Mouse (Mus musculus): Measurements from ENCODE around the gene Cort. TPM values are rescaled to one million over a fixed set of nuclear protein-coding genes. Genes with fewer than 3 reads are reported as not detected.
A peak's percentile ranks its signal among the peaks of the same experiment; 100 is the strongest.

Gene Cort
- polyA plus RNA-seq, 1 experiment from 2014 or later = 0.23 TPM

DNA sequence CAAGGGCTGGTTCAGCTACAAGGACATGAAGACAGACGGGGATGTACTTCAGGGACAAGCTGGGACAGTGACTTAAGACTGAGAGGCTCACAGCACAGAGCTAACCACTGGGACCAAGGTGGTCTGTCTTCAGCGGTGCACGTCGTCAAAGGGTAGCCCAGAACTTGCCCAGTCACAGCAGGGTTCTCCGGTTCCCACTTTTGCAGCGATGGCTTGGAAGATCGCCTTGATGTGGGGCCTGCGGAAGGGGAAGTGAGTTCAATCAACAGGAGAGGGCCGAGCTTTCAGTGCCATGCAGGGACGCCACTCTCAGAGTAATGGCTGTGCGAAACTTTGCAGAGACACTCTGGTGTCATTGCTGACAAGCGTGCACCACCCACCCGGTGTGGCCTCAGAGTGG, 33.3 kb upstream of the Cort start:
- peaks cover 6% of the 10 kb centered on the region for H3K4me1 ChIP-seq
- no peak overlapping the region for H3K4me3 ChIP-seq
- DNase-seq (ENCODE audit: low spot score) = no peak
- H3K9me3 ChIP-seq (replicated peaks) = no peaks in the 10 kb centered on the region
- peaks cover 99% of the 10 kb centered on the region for H3K36me3 ChIP-seq
- H3K27me3 ChIP-seq (ENCODE audit: low read depth, poor library complexity, severe bottlenecking) = no peaks in the 10 kb centered on the region
- WGBS = 91% methylated on average over 13 of the region's 13 CpGs
- H3K27ac ChIP-seq = no peak overlapping the region

DNA sequence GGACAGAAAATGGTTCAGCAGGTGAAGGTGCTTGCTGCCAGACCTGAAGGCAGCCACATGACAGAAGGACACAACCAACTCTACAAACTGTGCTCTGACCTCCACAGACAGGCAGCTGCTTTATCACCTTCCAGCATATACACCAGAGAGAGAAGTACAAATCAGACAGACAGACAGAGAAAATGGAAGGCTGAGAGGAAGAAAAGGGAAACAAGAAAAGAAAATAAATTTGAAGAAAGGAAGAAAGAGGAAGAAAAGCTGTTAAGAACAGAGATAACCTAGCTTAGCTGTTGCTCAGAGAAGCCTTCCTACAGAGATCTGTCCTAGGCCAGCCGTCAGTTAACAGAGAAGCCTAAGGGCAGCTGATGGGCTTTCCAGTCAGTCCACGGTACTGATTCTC, 32.6 kb upstream of the Cort start:
- peaks cover 100% of the 10 kb centered on the region for H3K36me3 ChIP-seq
- no peak overlapping the region for H3K27ac ChIP-seq
- no peak overlapping the region for H3K4me3 ChIP-seq
- H3K4me1 ChIP-seq = peaks cover 5% of the 10 kb centered on the region; the same call in 1 of the 2 replicates
- H3K9me3 ChIP-seq (replicated peaks) = no peaks in the 10 kb centered on the region
- WGBS = 92% methylated on average over 2 of the region's 2 CpGs
- no peak for DNase-seq (ENCODE audit: low spot score)
- H3K27me3 ChIP-seq (ENCODE audit: low read depth, poor library complexity, severe bottlenecking) = no peaks in the 10 kb centered on the region

DNA sequence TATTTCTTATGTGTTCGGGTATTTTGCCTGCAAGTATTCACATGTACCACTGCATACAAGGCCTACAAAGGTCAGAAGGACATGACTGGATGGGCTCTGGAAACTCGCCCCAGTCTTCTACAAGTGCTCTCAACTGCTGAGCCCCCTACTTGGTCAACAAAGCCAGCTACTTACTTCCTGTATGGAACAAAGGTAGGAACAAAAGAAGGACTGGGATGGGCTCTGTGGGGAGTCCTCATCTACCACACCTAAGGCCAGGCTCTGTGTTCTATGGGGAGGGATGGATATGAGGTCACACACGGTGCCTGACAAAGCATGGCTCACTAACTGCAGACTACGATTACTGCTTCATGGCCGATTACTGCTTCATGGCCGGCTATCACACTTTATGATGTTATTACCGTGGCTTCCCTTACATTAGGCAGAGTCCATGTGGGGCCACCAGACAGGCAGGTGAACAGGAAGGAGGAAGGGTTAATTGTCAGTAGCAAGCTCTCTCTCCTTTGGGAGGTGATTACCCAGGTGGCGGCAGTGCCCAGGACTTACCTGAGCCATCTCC, 30.9 kb upstream of the Cort start:
- H3K27me3 ChIP-seq (ENCODE audit: low read depth, poor library complexity, severe bottlenecking) = no peaks in the 10 kb centered on the region
- no peaks in the 10 kb centered on the region for H3K4me1 ChIP-seq
- no peak overlapping the region for H3K27ac ChIP-seq
- 92% methylated on average over 8 of the region's 8 CpGs for WGBS
- H3K9me3 ChIP-seq (replicated peaks) = no peaks in the 10 kb centered on the region
- H3K36me3 ChIP-seq = peaks cover 100% of the 10 kb centered on the region
- no peak overlapping the region for H3K4me3 ChIP-seq
- DNase-seq (ENCODE audit: low spot score) = no peak

DNA sequence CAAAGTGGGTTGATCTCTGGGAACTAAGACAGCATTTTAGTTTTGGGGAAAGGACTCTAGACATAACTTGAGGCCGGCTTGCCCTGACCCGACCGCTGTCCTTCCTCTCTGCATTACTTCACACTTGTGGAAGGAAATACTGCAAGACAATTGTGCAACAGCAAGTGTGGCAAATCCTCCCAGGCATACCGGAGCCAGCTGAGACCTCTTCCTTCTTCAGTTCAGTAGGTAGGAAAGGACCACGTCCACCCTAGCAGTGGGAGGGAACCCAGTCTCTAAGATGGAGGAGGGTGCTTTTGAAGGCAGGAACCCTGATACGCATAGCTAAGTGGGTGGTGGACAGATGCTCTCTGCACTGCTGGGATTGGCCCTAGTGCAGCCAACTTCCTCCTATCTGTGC, 29.1 kb upstream of the Cort start:
- peaks cover 100% of the 10 kb centered on the region for H3K36me3 ChIP-seq
- DNase-seq (ENCODE audit: low spot score) = no peak
- no peaks in the 10 kb centered on the region for H3K27me3 ChIP-seq (ENCODE audit: low read depth, poor library complexity, severe bottlenecking)
- H3K9me3 ChIP-seq (replicated peaks) = no peaks in the 10 kb centered on the region
- H3K27ac ChIP-seq = no peak overlapping the region
- 92% methylated on average over 6 of the region's 6 CpGs for WGBS
- no peaks in the 10 kb centered on the region for H3K4me1 ChIP-seq
- no peak overlapping the region for H3K4me3 ChIP-seq

DNA sequence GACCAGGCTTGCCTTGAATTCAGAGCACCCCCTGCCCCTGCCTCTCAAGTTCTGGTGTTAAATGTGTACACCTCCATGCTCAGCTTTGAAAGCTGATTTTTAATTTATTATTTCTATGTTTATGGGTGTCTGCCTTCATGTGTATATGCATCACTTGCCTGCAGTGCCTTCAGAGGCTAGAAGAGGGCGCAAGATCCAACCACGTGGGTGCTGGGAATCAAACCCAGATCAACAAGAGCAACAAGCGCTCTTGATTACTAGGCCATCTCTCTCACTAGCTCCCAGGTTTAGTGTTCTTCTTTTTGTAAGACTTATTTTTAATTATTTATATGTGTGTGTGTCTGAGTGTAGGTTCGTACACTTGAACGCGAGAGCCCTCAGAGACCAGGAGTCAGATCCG, 28.3 kb upstream of the Cort start:
- Histone ChIP-seq H3K36me3 (peaks cover 100% of the 10 kb centered on the region), H3K4me3 (no peak overlapping the region), H3K4me1 (no peaks in the 10 kb centered on the region), H3K27me3 (ENCODE audit: low read depth, poor library complexity, severe bottlenecking) (no peaks in the 10 kb centered on the region), H3K9me3 (replicated peaks) (no peaks in the 10 kb centered on the region), H3K27ac (no peak overlapping the region)
- no peak for DNase-seq (ENCODE audit: low spot score)
- WGBS = 97% methylated on average over 7 of the region's 7 CpGs

DNA sequence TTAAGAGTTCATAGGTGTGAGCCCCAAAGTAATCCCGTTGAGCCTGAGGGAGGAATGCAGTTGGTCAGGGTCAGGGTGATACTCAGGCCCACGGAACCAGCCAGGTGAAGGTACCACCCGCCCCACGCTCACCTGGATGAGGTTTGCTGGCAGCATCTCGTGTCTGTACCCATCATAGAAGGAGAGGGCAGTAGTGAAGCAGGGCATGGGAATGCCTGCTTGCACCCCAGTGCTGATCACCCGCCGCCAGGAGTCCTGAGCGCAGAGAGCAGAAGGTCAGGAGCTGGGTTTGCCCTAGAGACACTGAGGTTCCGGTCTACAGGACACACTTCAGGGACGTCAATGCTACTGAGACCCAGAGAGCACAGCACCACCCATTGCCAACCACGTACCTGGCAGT, 24.2 kb upstream of the Cort start:
- Histone ChIP-seq H3K9me3 (replicated peaks) (no peaks in the 10 kb centered on the region), H3K4me3 (no peak overlapping the region), H3K36me3 (peaks cover 68% of the 10 kb centered on the region), H3K4me1 (peaks cover 13% of the 10 kb centered on the region), H3K27me3 (ENCODE audit: low read depth, poor library complexity, severe bottlenecking) (no peaks in the 10 kb centered on the region), H3K27ac (no peak overlapping the region)
- 96% methylated on average over 11 of the region's 11 CpGs for WGBS
- DNase-seq (ENCODE audit: low spot score) = no peak

DNA sequence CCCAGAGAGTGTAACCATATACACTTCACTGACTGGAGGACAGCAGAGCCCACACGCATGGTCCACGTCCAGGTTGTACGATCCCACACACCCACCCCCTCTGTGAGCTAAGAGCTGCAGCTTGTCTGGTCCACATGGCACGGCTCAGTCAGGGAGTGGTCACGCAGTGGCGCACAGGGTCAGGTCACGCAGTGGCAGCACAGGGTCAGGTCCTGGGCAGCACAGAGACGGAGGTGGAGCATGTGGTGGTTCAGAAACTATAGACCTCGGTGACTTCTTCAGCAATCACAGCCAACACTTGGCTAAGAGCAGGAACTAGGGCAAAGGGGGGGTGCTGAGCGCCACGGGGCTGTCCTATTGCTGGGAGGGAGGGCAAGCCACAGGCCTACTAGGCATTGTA, 23.7 kb upstream of the Cort start:
- WGBS = 86% methylated on average over 11 of the region's 11 CpGs
- H3K4me1 ChIP-seq = peaks cover 13% of the 10 kb centered on the region
- peaks cover 63% of the 10 kb centered on the region for H3K36me3 ChIP-seq
- no peaks in the 10 kb centered on the region for H3K9me3 ChIP-seq (replicated peaks)
- H3K27me3 ChIP-seq (ENCODE audit: low read depth, poor library complexity, severe bottlenecking) = no peaks in the 10 kb centered on the region
- no peak for DNase-seq (ENCODE audit: low spot score)
- no peak overlapping the region for H3K27ac ChIP-seq
- no peak overlapping the region for H3K4me3 ChIP-seq

DNA sequence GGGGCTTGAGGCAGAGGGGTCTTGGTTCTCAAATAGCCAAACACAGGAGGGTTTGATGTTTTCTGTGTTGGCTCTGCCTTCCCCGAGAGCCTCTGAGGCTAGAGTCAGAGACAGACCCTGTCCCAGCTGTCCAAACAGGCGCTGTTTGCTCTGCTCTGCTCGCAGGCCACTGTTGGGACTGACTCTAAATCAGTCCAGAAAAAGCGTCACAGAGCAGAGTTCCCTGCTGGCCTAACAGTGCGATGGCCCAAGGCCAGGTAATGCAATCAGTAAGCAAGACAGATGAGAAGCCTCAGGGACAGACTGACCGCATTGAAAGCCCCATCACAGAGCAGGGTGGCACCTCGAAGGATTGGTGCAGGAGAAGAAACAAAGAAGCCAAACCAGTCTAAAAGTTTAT, 23.0 kb upstream of the Cort start:
- no peaks in the 10 kb centered on the region for H3K9me3 ChIP-seq (replicated peaks)
- no peak overlapping the region for H3K4me3 ChIP-seq
- no peak for DNase-seq (ENCODE audit: low spot score)
- no peaks in the 10 kb centered on the region for H3K27me3 ChIP-seq (ENCODE audit: low read depth, poor library complexity, severe bottlenecking)
- 85% methylated on average over 7 of the region's 7 CpGs for WGBS
- H3K4me1 ChIP-seq = peaks cover 13% of the 10 kb centered on the region
- H3K36me3 ChIP-seq = peaks cover 57% of the 10 kb centered on the region
- no peak overlapping the region for H3K27ac ChIP-seq

DNA sequence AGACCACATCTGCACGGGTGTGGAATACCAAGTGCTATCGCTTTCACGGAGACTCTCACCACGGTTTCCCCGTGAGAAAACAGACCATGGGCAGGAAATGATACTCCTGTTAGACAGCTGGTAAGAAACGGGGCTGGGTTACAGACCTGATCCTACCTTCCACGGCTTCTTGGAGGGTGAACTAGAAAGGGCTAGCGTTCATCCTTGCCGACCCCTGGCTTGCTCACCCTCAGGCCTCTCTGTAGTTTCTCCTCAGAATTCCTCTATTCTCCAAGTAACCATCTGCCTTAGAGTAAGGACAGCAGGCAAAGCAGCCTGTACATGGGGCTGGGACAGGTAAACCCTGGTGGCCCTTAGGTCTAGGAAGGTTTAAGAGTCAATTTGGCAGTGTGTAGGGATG, 22.6 kb upstream of the Cort start:
- 89% methylated on average over 9 of the region's 9 CpGs for WGBS
- DNase-seq (ENCODE audit: low spot score) = no peak
- H3K4me1 ChIP-seq = peaks cover 13% of the 10 kb centered on the region
- H3K4me3 ChIP-seq = no peak overlapping the region
- H3K9me3 ChIP-seq (replicated peaks) = no peaks in the 10 kb centered on the region
- H3K36me3 ChIP-seq = peaks cover 53% of the 10 kb centered on the region
- H3K27me3 ChIP-seq (ENCODE audit: low read depth, poor library complexity, severe bottlenecking) = no peaks in the 10 kb centered on the region
- H3K27ac ChIP-seq = no peak overlapping the region

DNA sequence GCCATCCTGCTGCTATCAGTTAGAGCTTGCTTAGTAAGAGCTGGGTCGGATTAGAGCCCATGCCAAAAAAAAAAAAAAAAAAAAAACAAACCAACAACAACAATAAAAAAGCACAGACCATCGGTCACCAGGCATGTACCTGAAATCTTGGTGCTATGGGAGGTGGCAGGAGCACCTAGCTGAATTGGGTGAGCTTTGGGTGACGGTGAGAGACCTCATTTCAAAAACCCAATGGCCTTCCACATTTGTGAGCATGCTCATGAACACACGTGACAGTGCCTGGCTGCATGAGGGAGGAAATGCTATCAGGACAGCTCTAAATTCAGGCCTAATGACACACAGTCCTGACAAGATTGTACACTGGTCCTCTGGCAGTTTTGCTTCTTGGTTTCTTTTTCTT, 21.5 kb upstream of the Cort start:
- peaks cover 13% of the 10 kb centered on the region for H3K4me1 ChIP-seq
- WGBS = 79% methylated on average over 4 of the region's 4 CpGs
- no peaks in the 10 kb centered on the region for H3K27me3 ChIP-seq (ENCODE audit: low read depth, poor library complexity, severe bottlenecking)
- H3K27ac ChIP-seq = no peak overlapping the region
- DNase-seq (ENCODE audit: low spot score) = no peak
- no peak overlapping the region for H3K4me3 ChIP-seq
- H3K9me3 ChIP-seq (replicated peaks) = no peaks in the 10 kb centered on the region
- peaks cover 42% of the 10 kb centered on the region for H3K36me3 ChIP-seq

DNA sequence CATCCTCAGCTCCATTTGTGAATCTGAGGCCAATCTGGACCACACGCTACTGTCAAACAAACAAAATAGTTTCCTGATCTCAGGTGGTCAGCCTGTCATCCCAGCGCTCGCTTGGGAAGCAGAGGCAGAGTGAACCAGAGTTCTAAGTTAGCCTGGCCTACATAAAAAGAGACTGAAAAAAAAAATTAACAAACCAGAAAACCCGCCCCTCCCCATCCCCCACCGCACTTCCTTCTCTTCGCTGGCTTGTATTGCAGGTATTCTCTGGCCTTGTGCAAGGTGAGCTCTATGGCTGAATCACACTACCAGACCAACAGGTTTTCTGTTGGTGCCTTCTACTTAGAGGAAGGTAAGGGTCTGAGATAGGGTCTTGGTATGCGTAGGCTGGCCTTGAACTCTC, 21.0 kb upstream of the Cort start:
- DNase-seq (ENCODE audit: low spot score) = no peak
- WGBS = 87% methylated on average over 7 of the region's 7 CpGs
- no peaks in the 10 kb centered on the region for H3K27me3 ChIP-seq (ENCODE audit: low read depth, poor library complexity, severe bottlenecking)
- no peaks in the 10 kb centered on the region for H3K9me3 ChIP-seq (replicated peaks)
- peaks cover 13% of the 10 kb centered on the region for H3K4me1 ChIP-seq
- no peak overlapping the region for H3K27ac ChIP-seq
- H3K36me3 ChIP-seq = peaks cover 36% of the 10 kb centered on the region
- no peak overlapping the region for H3K4me3 ChIP-seq

DNA sequence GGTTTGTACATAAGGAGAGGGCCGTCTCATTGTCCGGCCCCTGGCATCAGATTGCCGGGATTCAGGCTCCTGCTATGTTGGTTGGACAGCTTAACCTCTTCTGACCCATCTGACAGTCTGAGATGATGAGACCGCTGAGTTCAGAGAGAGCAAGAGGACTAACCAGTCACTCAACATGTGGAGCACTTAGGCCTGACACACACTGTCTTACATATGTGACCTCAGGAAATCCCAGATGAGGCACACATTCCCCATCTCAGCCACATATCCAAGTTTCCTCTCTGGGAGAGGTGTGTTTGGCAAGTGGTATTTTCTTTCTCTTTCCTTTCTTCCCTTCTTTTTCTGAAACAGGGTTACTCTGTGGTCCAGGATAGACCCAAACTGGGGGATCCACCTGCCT, 18.6 kb upstream of the Cort start:
- H3K4me1 ChIP-seq = peaks cover 13% of the 10 kb centered on the region
- H3K27ac ChIP-seq = no peak overlapping the region
- no peaks in the 10 kb centered on the region for H3K27me3 ChIP-seq (ENCODE audit: low read depth, poor library complexity, severe bottlenecking)
- no peak for DNase-seq (ENCODE audit: low spot score)
- peaks cover 12% of the 10 kb centered on the region for H3K36me3 ChIP-seq
- 87% methylated on average over 4 of the region's 4 CpGs for WGBS
- H3K9me3 ChIP-seq (replicated peaks) = no peaks in the 10 kb centered on the region
- H3K4me3 ChIP-seq = no peak overlapping the region

DNA sequence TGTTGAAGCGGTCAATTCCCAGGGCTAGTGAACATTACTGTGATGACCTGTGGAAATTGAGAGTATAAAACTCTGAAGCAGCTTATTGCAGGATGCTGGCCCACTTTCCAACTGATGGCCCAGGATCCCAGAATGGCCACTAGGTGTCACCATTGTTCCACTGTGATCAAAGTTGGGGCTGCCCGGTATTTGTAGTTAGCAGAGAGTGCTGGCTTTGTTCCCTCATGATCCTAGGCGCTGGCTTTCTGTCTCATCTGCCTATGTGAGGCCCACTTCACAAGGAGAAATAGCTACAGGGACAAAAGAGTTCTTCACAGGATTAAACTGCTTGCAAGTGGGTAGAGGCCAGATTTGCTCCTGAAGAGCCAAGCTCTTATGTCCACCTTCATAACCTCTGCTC, 17.9 kb upstream of the Cort start:
- peak; percentile 89 for DNase-seq (ENCODE audit: low spot score)
- Histone ChIP-seq H3K4me3 (no peak overlapping the region), H3K9me3 (replicated peaks) (no peaks in the 10 kb centered on the region), H3K4me1 (peaks cover 13% of the 10 kb centered on the region), H3K27me3 (ENCODE audit: low read depth, poor library complexity, severe bottlenecking) (no peaks in the 10 kb centered on the region), H3K36me3 (peaks cover 5% of the 10 kb centered on the region), H3K27ac (peak overlapping the region; percentile 65)
- 6% methylated on average over 3 of the region's 3 CpGs for WGBS

DNA sequence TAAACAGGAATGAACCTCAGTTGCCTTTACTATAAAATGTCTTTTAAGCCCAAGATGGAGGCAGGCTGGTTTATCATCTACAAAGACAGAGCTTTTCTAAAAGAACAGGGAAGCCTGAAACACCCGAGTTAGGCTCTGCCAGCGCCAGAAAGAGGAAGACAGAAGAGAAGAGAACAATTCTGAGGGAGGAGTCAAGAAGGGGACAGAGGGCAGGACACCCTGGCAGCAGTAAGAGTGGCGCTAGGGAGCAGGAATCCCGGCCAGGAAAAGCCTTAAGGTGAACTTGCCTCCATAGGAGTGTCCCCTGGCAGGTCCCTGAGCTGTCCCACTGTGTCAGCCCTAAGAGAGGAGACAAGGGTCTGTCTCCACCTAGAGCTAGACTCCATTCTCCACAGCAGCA, 17.0 kb upstream of the Cort start:
- Histone ChIP-seq H3K9me3 (replicated peaks) (no peaks in the 10 kb centered on the region), H3K4me1 (peaks cover 13% of the 10 kb centered on the region), H3K27me3 (ENCODE audit: low read depth, poor library complexity, severe bottlenecking) (no peaks in the 10 kb centered on the region), H3K36me3 (no peaks in the 10 kb centered on the region), H3K4me3 (no peak overlapping the region), H3K27ac (no peak overlapping the region)
- DNase-seq (ENCODE audit: low spot score) = no peak
- 36% methylated on average over 4 of the region's 4 CpGs for WGBS
